Mouse (Mus musculus): Measurements from ENCODE around the gene Clk1. TPM values are rescaled to one million over a fixed set of nuclear protein-coding genes. Genes with fewer than 3 reads are reported as not detected.

Clk1 gene
- polyA plus RNA-seq, 1 experiment from 2014 or later: 157 TPM

- no peak overlapping the region for H3K4me2 ChIP-seq
- no peaks in the 10 kb centered on the region for H3K9me3 ChIP-seq (ENCODE audit: control insufficient read depth, low read length)
- no peak overlapping the region for H3K4me3 ChIP-seq (ENCODE audit: low read depth, low read length)
- WGBS: 96% methylated on average over 7 of the region's 7 CpGs
- no peak overlapping the region for H3K27ac ChIP-seq (ENCODE audit: low read depth, low read length)
- H3K9ac ChIP-seq (ENCODE audit: low read length): no peak overlapping the region
- peaks cover 12% of the 10 kb centered on the region for H3K36me3 ChIP-seq (ENCODE audit: control insufficient read depth, insufficient read depth, low read length)
- ATAC-seq (ENCODE audit: low FRiP score) (no peak), DNase-seq (ENCODE audit: low spot score, missing footprints) (no peak)
- H3K4me1 ChIP-seq (ENCODE audit: control insufficient read depth, insufficient read depth, low read length): peaks cover 11% of the 10 kb centered on the region
- no peaks in the 10 kb centered on the region for H3K27me3 ChIP-seq (ENCODE audit: control insufficient read depth, insufficient read depth, low read length)
These were observed 23.9 kb upstream of the Clk1 start for GRCm38 (mm10) chr1:58447766-58448165.

DNA sequence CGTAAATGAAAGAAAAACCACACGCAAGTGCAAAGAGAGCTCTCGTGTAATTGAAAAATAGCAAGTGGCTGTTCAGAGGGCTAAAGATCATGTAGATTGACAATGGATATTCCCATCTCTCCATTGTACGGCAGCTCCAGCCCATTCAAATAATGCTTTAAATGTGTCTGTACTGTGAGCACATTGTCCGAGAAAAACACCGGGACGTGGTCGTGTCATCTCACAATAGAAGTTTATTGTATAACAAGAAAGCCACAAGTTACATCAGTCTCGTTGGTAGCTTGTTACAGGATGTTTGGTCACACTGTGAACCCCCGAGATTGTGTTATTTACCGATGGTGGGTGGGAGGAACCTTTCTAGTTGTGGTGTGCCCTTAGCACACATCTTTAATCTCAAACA, 22.0 kb upstream of the Clk1 start:
- H3K36me3 ChIP-seq (ENCODE audit: control insufficient read depth, insufficient read depth, low read length): no peaks in the 10 kb centered on the region

DNA sequence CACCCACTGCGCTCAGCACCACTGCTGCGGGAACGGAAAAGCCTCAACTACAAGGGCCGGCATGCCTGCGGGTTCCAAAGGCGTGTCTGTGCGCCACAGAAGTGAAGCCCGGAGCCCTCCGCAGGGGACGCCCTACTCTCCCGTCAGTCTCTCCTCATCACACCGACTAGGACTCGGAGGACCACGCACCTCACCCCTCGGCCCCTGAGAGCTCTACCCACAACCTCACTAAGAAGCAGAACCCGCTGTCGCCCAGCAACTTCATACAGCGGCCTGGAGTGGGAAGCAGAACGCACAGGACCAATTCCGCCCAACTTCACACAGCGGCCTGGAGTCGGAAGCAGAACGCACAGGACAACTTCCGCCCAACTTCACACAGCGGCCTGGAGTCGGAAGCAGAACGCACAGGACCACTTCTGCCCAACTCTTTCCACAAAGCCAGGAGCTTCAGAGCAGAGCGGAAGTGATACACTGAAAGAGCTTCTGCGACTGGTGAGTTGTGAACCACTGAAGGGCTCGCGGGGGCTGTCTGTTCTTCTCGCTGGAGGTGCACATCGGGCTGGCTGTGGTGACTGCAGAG, 21.4 kb upstream of the Clk1 start, which contains the start of the genes Nif3l1 and Ppil3:
TSS of gene Nif3l1 (plus strand) at position 9 of the 580 bp plus-strand sequence.
TSS of gene Ppil3 (minus strand) at position 344 of the 580 bp plus-strand sequence.
- WGBS: under 1% methylated on average over 33 of the region's 33 CpGs

More for the DNA sequence above, 22.0 kb upstream of the Clk1 start:
- Histone ChIP-seq H3K4me1 (ENCODE audit: control insufficient read depth, insufficient read depth, low read length) (peaks cover 11% of the 10 kb centered on the region), H3K9me3 (ENCODE audit: control insufficient read depth, low read length) (no peaks in the 10 kb centered on the region), H3K4me2 (peak overlapping the region; percentile 71), H3K27ac (ENCODE audit: low read depth, low read length) (peak overlapping the region; percentile 79), H3K4me3 (ENCODE audit: low read depth, low read length) (peak overlapping the region; percentile 54), H3K27me3 (ENCODE audit: control insufficient read depth, insufficient read depth, low read length) (no peaks in the 10 kb centered on the region), H3K9ac (ENCODE audit: low read length) (peak overlapping the region; percentile 83)
- WGBS: 16% methylated on average over 11 of the region's 11 CpGs
- no peak for ATAC-seq (ENCODE audit: low FRiP score)
- no peak for DNase-seq (ENCODE audit: low spot score, missing footprints)

GRCm38 (mm10) chr1:58444691-58445090, 20.8 kb upstream of the Clk1 start:
- DNase-seq (ENCODE audit: low spot score, missing footprints) (no peak), ATAC-seq (ENCODE audit: low FRiP score) (no peak)
- peak overlapping the region; percentile 79; the same call in 1 of the 2 replicates for H3K27ac ChIP-seq (ENCODE audit: low read depth, low read length)
- H3K36me3 ChIP-seq (ENCODE audit: control insufficient read depth, insufficient read depth, low read length): no peaks in the 10 kb centered on the region; the same call in 1 of the 2 replicates
- WGBS: 17% methylated on average over 10 of the region's 10 CpGs
- peak overlapping the region; percentile 83 for H3K9ac ChIP-seq (ENCODE audit: low read length)
- no peaks in the 10 kb centered on the region for H3K27me3 ChIP-seq (ENCODE audit: control insufficient read depth, insufficient read depth, low read length)
- peak overlapping the region; percentile 71 for H3K4me2 ChIP-seq
- peak overlapping the region; percentile 54 for H3K4me3 ChIP-seq (ENCODE audit: low read depth, low read length)
- H3K9me3 ChIP-seq (ENCODE audit: control insufficient read depth, low read length): no peaks in the 10 kb centered on the region
- peaks cover 11% of the 10 kb centered on the region for H3K4me1 ChIP-seq (ENCODE audit: control insufficient read depth, insufficient read depth, low read length)

More for the DNA sequence above, 21.4 kb upstream of the Clk1 start, which contains the start of the genes Nif3l1 and Ppil3:
- no peaks in the 10 kb centered on the region; the same call in 1 of the 2 replicates for H3K36me3 ChIP-seq (ENCODE audit: control insufficient read depth, insufficient read depth, low read length)
- no peaks in the 10 kb centered on the region for H3K27me3 ChIP-seq (ENCODE audit: control insufficient read depth, insufficient read depth, low read length)
- H3K4me1 ChIP-seq (ENCODE audit: control insufficient read depth, insufficient read depth, low read length): peaks cover 11% of the 10 kb centered on the region
- H3K9ac ChIP-seq (ENCODE audit: low read length): peak within 1 kb of the TSS; percentile 83
- H3K4me2 ChIP-seq: peak within 1 kb of the TSS; percentile 71
- DNase-seq (ENCODE audit: low spot score, missing footprints) (peak; percentile 99), ATAC-seq (ENCODE audit: low FRiP score) (peak; percentile 94)
- peak within 1 kb of the TSS; percentile 79 for H3K27ac ChIP-seq (ENCODE audit: low read depth, low read length)
- H3K4me3 ChIP-seq (ENCODE audit: low read depth, low read length): peak within 1 kb of the TSS; percentile 54
- H3K9me3 ChIP-seq (ENCODE audit: control insufficient read depth, low read length): no peaks in the 10 kb centered on the region

GRCm38 (mm10) chr1:58424551-58424950, 685 bp upstream of the Clk1 start:
- ATAC-seq (ENCODE audit: low FRiP score) (peak; percentile 3; the same call in 1 of the 2 replicates), DNase-seq (ENCODE audit: low spot score, missing footprints) (no peak)
- WGBS: 83% methylated on average over 3 of the region's 3 CpGs
- Histone ChIP-seq H3K4me2 (no peak overlapping the region), H3K9ac (ENCODE audit: low read length) (no peak overlapping the region), H3K4me3 (ENCODE audit: low read depth, low read length) (no peak overlapping the region), H3K27me3 (ENCODE audit: control insufficient read depth, insufficient read depth, low read length) (no peaks in the 10 kb centered on the region), H3K4me1 (ENCODE audit: control insufficient read depth, insufficient read depth, low read length) (peaks cover 14% of the 10 kb centered on the region), H3K27ac (ENCODE audit: low read depth, low read length) (no peak overlapping the region), H3K36me3 (ENCODE audit: control insufficient read depth, insufficient read depth, low read length) (peaks cover 10% of the 10 kb centered on the region; the same call in 1 of the 2 replicates), H3K9me3 (ENCODE audit: control insufficient read depth, low read length) (no peaks in the 10 kb centered on the region)

GRCm38 (mm10) chr1:58422879-58423278, 987 bp downstream of the Clk1 start:
- DNase-seq (ENCODE audit: low spot score, missing footprints) (peak; percentile 89), ATAC-seq (ENCODE audit: low FRiP score) (peak; percentile 33; the same call in 1 of the 2 replicates)
- Histone ChIP-seq H3K27ac (ENCODE audit: low read depth, low read length) (no peak overlapping the region), H3K36me3 (ENCODE audit: control insufficient read depth, insufficient read depth, low read length) (peaks cover 25% of the 10 kb centered on the region), H3K4me1 (ENCODE audit: control insufficient read depth, insufficient read depth, low read length) (peaks cover 14% of the 10 kb centered on the region), H3K9ac (ENCODE audit: low read length) (peak overlapping the region; percentile 99), H3K27me3 (ENCODE audit: control insufficient read depth, insufficient read depth, low read length) (no peaks in the 10 kb centered on the region), H3K4me3 (ENCODE audit: low read depth, low read length) (peak overlapping the region; percentile 77), H3K9me3 (ENCODE audit: control insufficient read depth, low read length) (no peaks in the 10 kb centered on the region), H3K4me2 (peak overlapping the region; percentile 77)
- WGBS: 14% methylated on average over 13 of the region's 13 CpGs

DNA sequence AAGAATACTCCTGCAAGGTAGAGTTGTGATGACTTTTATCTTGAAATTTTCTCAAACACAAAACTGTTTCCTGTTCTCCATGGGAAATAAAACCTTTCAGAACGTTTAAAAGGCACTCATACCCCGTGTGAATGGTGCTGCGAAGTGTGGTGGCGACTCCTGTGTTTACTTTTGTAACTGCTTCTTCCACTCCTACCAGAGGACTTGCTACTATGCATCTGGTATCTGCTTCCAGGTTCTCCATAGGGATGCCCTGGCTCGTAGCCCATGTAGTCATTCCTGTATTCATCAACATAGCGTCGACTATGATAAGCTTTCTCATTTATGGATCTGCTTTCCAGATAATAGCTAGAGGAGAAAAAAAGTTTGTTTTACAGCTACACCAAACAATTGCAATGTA, 2.9 kb downstream of the Clk1 start:
- Histone ChIP-seq H3K4me3 (ENCODE audit: low read depth, low read length) (no peak overlapping the region), H3K4me2 (no peak overlapping the region)

GRCm38 (mm10) chr1:58420032-58420431, 3.8 kb downstream of the Clk1 start:
- Histone ChIP-seq H3K4me2 (no peak overlapping the region), H3K9me3 (ENCODE audit: control insufficient read depth, low read length) (no peaks in the 10 kb centered on the region), H3K4me1 (ENCODE audit: control insufficient read depth, insufficient read depth, low read length) (peaks cover 14% of the 10 kb centered on the region), H3K9ac (ENCODE audit: low read length) (no peak overlapping the region), H3K27me3 (ENCODE audit: control insufficient read depth, insufficient read depth, low read length) (no peaks in the 10 kb centered on the region), H3K4me3 (ENCODE audit: low read depth, low read length) (no peak overlapping the region), H3K36me3 (ENCODE audit: control insufficient read depth, insufficient read depth, low read length) (peaks cover 39% of the 10 kb centered on the region), H3K27ac (ENCODE audit: low read depth, low read length) (no peak overlapping the region)
- DNase-seq (ENCODE audit: low spot score, missing footprints) (no peak), ATAC-seq (ENCODE audit: low FRiP score) (no peak)
- 91% methylated on average over 10 of the region's 10 CpGs for WGBS

More for the DNA sequence above, 2.9 kb downstream of the Clk1 start:
- H3K36me3 ChIP-seq (ENCODE audit: control insufficient read depth, insufficient read depth, low read length): peaks cover 37% of the 10 kb centered on the region
- DNase-seq (ENCODE audit: low spot score, missing footprints) (no peak), ATAC-seq (ENCODE audit: low FRiP score) (no peak)
- H3K27ac ChIP-seq (ENCODE audit: low read depth, low read length): no peak overlapping the region
- no peak overlapping the region for H3K9ac ChIP-seq (ENCODE audit: low read length)
- no peaks in the 10 kb centered on the region for H3K27me3 ChIP-seq (ENCODE audit: control insufficient read depth, insufficient read depth, low read length)
- WGBS: 86% methylated on average over 7 of the region's 7 CpGs
- peaks cover 14% of the 10 kb centered on the region for H3K4me1 ChIP-seq (ENCODE audit: control insufficient read depth, insufficient read depth, low read length)
- no peaks in the 10 kb centered on the region for H3K9me3 ChIP-seq (ENCODE audit: control insufficient read depth, low read length)

DNA sequence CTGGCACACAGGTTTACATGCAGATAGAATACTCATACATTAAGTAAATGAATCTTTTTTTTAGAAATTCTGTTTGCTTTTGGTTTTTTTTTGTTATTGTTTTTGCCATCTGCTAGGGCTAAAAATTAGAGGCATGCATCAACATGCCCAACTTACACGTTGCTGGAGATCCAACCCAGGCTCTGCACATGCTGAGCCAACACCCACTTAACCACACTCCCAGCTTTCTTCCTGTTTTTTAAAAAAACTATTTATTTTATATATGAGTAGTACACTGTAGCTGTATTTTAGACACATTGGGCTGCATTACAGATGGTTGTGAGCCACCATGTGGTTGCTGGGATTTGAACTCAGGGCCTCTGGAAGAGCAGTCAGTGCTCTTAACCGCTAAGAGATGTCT, 7.8 kb downstream of the Clk1 start:
- WGBS: 90% methylated on average over 2 of the region's 2 CpGs
- Histone ChIP-seq H3K4me2 (no peak overlapping the region), H3K9me3 (ENCODE audit: control insufficient read depth, low read length) (no peaks in the 10 kb centered on the region), H3K4me3 (ENCODE audit: low read depth, low read length) (no peak overlapping the region), H3K9ac (ENCODE audit: low read length) (no peak overlapping the region), H3K27ac (ENCODE audit: low read depth, low read length) (no peak overlapping the region), H3K4me1 (ENCODE audit: control insufficient read depth, insufficient read depth, low read length) (peaks cover 2% of the 10 kb centered on the region; the same call in 1 of the 2 replicates), H3K36me3 (ENCODE audit: control insufficient read depth, insufficient read depth, low read length) (peaks cover 61% of the 10 kb centered on the region), H3K27me3 (ENCODE audit: control insufficient read depth, insufficient read depth, low read length) (no peaks in the 10 kb centered on the region)
- DNase-seq (ENCODE audit: low spot score, missing footprints): peak; percentile 39
- ATAC-seq (ENCODE audit: low FRiP score): no peak

Data from midbrain, embryonic 11.5 days (tissue).